Mouse (Mus musculus): ENCODE measurements at regions not wholly inside any gene's neighbourhood (a gene's known extent, or its start where the extent isn't known, plus 50 kb on each side); places are given as distances from the start of the nearest gene placed in this dataset.

DNA sequence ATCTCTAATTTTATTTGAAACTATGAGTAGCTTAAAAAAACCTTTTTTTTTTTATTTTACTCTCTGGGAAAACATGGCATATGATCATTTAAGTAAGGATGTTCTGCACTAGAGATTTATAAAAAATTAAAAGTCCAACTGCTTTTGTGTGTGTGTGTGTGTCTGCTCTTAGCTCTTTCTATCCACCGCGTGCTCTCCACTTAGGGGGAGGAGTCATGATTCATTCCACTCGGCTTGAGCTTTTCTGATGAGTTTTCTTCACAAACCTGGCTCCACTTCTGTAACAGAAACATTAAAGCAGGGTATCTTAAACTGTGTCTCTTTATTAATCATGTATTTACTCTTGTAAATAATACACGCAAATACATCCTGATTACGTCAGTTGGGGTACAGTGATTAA lies 73.0 kb upstream of the Fst start:
- TF ChIP-seq CTCF (IDR thresholded peaks at IDR 0.05; ENCODE audit: borderline replicate concordance, control insufficient read depth, extremely low read depth, insufficient read depth, low read length, poor library complexity) (no peak), POLR2A (IDR thresholded peaks at IDR 0.05; ENCODE audit: control insufficient read depth, extremely low read depth, insufficient read depth, low read length, poor library complexity) (no peak)

All from thymus, adult 2 months (tissue).